Mouse (Mus musculus): ENCODE data around the gene Neu3.

GRCm38 (mm10) chr7:99845533-99846236 is 17.5 kb upstream of the Neu3 start:
- TF ChIP-seq ZNF384 (IDR thresholded peaks at IDR 0.05; ENCODE audit: low read depth, low read length) = no peak
- no peak for TF ChIP-seq ZC3H11A (IDR thresholded peaks at IDR 0.05; ENCODE audit: borderline replicate concordance, low read depth, low read length)
